Mouse (Mus musculus): ENCODE data around the gene Zxdc.

Zxdc gene

DNA sequence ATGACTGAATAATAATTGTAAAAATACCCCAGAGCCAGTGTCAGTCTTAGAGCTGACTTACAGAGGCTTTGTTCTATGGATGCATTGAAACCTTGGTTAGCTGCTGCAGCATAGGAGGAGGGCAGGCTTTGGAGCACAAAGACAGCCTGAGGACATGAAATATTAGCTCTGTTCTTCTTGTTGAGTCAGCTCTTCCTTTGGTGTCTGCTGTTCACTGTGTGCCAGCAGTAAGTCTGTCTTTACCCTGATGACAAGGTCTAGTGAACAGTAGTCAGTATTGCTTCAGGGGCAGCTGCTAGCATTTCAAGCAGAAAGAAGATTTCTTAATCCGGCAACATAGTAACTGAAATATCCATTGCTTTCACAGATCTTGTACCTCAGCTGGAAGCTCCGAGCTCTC is 12.2 kb downstream of the Zxdc start:
- no peak for DNase-seq

DNA sequence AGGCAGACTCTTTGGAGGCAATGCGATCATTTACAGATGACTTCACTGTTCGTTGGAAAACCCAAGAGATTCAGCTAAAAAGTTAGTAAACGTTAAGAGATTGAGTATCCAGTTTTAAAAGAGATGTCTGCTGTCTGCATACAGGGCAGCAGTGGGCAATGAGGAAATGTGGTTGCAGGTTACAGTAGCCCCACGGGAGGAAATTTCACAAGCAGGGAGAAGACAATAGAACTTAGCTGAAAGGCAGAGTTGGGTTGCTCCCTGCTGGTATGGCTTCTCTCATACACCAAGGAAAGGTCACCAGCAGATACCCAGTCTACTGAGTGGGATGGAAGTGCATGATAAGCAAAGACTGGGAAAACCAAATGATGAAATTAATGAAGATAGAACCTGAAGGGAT is 21.3 kb downstream of the Zxdc start:
- DNase-seq, result no peak

DNA sequence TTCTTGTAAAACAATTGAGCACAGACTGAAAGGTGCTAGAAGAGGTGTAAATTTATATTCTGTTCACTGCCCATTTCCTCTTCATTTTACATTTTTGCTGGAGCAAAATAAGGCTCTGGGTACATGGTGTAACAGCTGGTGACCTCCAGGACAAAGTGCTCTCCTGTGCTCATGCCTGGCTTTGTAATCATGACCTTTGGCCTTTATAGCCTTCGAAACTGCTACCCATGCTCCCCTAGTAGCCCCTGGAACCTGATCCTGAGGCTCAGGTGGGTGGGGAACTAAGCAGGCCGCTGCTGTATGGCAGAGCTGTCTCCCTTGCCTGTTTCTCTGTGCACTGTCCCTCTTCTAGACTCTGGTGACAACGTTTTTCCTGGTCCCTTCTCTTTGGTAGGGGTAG is 24.7 kb downstream of the Zxdc start:
- no peak for DNase-seq

GRCm38 (mm10) chr6:90395751-90396150 is 26.5 kb downstream of the Zxdc start:
- DNase-seq, result no peak

DNA sequence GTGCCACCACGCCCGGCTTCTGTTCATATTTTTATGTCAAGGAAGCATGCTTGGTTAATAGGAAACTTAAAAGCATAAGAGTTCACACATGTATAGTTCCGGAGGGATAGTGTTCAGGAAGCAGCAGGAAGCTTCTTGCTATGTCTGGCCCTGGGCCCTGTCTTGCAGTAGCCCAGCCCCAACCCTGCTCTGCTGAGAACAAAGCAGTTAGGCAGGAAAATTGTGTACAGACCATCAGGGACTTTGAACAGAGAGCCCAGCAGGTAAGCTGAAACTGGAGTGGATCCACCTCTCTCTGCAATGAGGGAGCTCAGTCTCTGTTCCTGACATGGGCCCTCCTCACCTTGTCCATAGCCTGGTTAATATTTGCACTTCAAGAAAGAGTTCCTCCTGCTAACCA is 28.0 kb downstream of the Zxdc start:
- no peak for DNase-seq

GRCm38 (mm10) chr6:90408632-90409031 is 39.3 kb downstream of the Zxdc start:
- DNase-seq, result no peak

DNA sequence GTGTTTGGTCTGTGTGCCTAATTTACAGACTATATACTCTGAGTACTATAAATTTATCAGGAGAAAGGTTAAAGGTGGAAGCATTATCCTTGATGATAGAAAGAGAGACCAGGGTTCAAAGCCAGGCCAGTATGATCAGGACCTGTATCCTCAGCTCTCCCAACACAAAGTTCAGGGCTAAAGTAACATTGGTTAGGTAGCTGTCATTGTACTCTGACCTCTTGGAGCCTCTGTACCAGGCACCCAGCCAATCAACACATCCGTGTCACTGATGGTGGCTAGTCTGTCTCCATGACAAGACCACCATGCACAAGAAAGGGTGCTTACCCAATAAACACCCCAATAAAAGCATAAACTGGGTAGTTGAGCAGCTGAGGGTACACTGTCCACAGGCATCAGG is 41.7 kb downstream of the Zxdc start:
- DNase-seq, result no peak

GRCm38 (mm10) chr6:90411926-90412325 is 42.6 kb downstream of the Zxdc start:
- no peak for DNase-seq

DNA sequence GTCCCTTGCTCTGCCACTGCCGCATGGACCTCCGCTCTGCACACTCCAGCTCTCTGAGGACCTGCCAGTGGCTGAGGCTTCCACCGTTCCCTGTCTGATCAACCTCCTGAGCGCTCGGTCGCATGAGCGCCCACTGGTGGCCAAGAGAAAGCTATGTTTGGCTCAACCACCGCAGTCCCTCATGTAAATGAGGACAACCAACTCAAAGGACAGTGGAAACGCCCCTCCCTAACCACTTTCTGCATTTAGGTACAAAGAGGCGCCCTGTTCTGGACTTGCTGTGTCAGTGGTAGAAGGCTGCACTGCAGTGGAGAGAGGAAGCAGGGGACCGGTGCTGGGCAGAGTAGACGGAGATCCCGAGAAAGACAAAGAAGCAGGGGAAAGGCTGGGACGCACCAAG is 53.3 kb downstream of the Zxdc start:
- DNase-seq, result peak; percentile 77 to 82

GRCm38 (mm10) chr6:90425361-90425760 is 56.1 kb downstream of the Zxdc start:
- no peak for DNase-seq

DNA sequence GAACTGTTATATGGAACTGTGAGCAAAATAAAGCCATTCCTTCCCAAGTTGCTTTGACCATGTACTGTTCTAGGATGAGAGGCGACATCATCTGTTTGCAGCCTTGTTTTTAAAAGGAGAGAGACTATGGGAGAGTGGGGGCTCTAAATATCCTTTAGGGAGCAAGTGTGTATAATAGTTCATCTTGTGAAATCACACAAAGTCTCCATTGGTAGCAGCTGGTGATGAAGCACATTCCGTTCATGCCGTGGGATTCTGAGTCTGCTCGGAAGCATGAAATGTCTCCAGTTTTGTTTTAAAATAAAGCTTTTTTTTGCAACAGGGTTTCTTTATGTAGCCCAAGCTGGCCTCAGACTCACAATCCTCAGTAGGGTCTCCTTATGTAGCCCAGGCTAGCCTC is 56.7 kb downstream of the Zxdc start:
- no peak for DNase-seq

GRCm38 (mm10) chr6:90428380-90428974 is 59.2 kb downstream of the Zxdc start, which contains the start of gene Cfap100:
Gene Cfap100, minus strand, starts transcription at chr6:90428797.
- peak; percentile 76 to 84 for DNase-seq

DNA sequence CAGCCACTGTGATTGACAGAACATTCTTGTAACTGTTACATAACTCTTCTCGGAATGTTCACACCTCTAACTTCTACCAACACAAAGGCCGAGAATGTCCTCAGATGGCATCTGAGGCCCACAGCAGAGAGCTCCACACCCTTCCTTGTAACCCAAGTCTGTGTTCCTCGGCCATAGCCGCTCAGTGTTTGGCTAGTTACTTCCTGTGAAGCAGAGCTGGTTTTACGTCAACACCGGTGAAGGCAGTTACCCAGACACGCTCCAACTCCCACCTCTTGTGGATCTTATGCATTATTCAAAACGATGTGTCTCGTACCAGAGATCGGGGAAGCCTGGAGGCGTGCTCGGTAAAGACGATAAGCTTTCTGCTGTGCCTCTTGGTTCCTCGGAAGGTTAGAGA is 60.6 kb downstream of the Zxdc start:
- DNase-seq, result peak; percentile 19 to 56

GRCm38 (mm10) chr6:90431487-90431886 is 62.2 kb downstream of the Zxdc start:
- no peak for DNase-seq

GRCm38 (mm10) chr6:90434687-90435086 is 65.4 kb downstream of the Zxdc start:
- no peak for DNase-seq

DNA sequence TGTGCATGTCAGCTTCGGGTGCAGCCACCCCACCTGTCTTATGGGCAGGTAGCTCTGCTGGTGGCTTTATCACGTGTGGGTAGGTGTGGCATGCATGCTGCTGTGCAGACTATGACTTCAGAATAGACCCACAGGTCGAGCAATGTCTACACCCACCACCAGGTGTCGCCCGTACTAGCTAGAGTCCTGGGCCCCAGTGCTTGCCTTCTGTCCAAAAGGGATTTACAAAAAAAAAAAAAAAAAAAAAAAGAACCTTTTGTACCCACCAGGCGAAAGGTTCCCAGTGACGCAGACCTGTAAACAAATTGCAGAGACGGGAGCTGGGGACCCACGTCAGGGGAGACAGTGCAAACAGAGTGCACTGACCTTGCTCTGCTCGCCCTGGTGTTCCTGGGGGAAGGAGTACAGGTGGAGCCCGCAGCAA is 65.9 kb downstream of the Zxdc start:
- DNase-seq, result peak; percentile 79 to 89

- no peak for DNase-seq
Measured at GRCm38 (mm10) chr6:90436192-90436907, 67.1 kb downstream of the Zxdc start.

- no peak for DNase-seq
Measured at GRCm38 (mm10) chr6:90437041-90437440, 67.7 kb downstream of the Zxdc start.

DNA sequence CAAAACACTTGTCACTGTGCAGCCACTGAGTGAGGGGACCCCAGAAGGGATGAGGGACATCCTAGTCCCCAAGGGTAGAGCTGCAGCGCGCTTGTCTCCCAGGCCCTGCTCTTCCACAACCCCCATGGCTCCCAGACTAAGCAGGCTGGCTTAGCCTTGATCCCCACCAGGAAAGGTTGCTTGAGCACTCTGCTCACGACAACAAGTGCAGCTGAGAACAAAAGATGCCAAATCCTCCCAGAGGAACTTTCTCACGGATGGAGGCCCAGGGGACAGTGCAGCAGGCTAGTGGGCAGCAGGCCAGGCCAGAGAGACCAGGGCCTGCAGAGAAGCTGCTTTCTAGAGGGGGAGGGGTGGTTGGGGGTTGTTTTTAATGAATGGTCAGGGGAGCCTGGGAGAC is 77.6 kb downstream of the Zxdc start:
- no peak for DNase-seq

- DNase-seq, result peak; percentile 88 to 92
Measured at GRCm38 (mm10) chr6:90450179-90450578, 80.9 kb downstream of the Zxdc start.

DNA sequence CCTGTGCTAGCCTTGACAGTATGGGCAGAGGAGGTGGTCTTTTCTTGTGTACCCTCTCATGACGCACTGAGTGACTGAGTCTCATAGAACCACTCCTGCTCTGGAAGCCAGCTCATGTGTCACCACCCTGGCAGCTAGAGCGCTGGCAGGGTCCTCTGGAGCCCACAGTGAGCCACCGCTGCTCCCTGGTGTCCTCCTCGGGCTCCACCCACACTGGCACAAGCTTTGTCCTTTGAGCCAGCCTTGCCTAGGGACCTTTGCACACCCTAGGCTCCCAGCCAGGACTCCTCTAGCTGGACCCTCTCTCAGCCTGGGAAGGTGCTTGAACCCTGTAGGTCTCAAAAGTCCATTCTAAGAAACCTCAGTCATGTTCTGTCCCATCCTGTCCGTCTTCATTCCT is 81.4 kb downstream of the Zxdc start:
- peak in 1 of 2 experiments; percentile 73 for DNase-seq

GRCm38 (mm10) chr6:90451512-90451911 is 82.2 kb downstream of the Zxdc start:
- DNase-seq, result no peak

DNA sequence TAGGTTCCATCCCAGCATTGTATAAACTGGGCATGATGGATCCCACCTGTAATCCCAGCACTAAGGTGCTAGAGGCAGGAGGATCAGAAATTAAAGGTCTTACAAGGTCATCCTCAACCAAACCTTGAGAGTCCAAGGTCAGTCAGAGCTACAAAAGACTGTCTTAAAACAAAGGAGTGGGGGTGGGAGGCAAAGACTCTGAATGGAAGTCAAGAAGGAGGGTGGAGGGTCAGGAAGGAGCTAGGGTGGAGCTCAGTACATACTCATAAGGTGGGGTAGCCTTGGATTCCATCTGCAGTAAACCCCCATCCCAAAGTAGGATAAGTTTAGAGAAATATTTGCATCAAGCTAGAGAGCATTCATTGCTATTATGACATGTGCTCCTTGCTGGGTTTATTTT is 83.3 kb downstream of the Zxdc start:
- no peak for DNase-seq

All from lung, adult 18-20 months (tissue).